8 mouse cellular contexts compared by ENCODE assay signal in the genomic region with DNA sequence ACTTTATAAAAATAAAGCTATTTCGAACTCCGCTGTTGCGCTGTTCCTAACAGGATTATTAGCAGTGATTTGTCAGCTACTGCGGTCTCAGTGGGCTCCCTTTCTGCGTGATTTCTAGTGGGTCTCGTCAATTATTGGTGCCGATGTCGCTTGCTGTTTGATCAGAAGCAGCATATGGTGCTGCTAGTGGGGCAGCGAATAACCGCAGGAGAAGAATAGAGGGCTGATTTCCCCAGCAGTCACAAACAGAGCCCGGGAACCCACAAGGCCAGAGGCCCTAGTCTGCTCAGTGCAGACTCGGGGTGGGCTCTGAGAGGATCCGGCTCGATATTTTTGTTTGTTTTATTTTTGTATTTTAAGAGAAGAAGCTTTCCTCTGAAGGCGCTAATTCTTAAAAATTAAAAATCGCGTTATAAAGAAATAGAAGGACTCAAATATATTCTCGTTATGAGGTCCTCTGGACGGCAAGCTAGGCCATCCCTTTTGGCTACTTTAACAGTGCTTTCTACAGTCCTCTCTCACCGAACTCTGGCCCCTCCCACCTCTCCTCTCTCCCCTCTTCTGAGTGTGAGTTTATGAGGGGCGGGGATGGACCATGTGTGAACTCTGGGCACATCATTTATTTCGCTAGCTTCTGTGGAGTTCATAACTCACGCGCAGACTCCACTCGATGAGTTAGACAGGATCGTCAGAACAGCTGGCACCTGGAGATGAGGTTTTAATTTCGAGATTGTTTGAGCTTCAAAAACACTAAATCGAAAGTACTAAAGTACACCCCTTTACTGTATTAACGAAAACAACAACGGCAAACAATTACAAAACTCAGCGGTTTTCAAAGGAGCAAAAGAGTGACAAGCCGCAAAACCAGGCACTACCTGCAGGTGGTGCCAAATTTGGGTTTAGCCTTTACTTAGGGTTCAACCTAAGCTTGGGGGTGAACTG. TPM values are rescaled to one million over a fixed set of nuclear protein-coding genes. Genes with fewer than 3 reads are reported as not detected.
DNase-seq lines count a peak whose midpoint lies in the region; TF ChIP-seq lines count a peak whose summit lies in the region.

No protein-coding gene starts in this region.

- no peaks in the 10 kb centered on the region for H3K36me3 ChIP-seq in splenic B cell, adult 2 months (ENCODE audit: control insufficient read depth, insufficient read depth, low read length, poor library complexity, severe bottlenecking)

- 0 out of 2 replicates have a peak overlapping the region, but pooled peaks have one; percentile 15 for H3K4me3 ChIP-seq in gastrocnemius, adult 2 months

- intact Hi-C loops in gastrocnemius, adult 2 months (cut with DNase I), result loop anchor here (5.0 kb wide), 1 partner anchor 306 kb away; a partner anchor contains a TSS

- no peak for DNase-seq in gastrocnemius, adult 2 months
- DNase-seq in gastrocnemius, adult 18-20 months (ENCODE audit: low spot score), result no peak
- DNase-seq in 3T3-L1 (ENCODE audit: low read depth, low spot score), result peak; percentile 18
- DNase-seq in embryo, embryonic 9.5 days (ENCODE audit: extremely low spot score), result peak; percentile 68
- DNase-seq in kidney, postnatal 14 days, result peak; percentile 64
- DNase-seq in splenic B cell, adult 2 months (ENCODE audit: low read depth, low spot score), result peak; percentile 55
- DNase-seq in urinary bladder, postnatal 14 days (ENCODE audit: low spot score), result no peak
- no peak for DNase-seq in cerebellum, adult 11 months

- H3K27ac ChIP-seq in gastrocnemius, adult 2 months, result no peak overlapping the region

- H3K27me3 ChIP-seq in splenic B cell, adult 2 months (ENCODE audit: control insufficient read depth, insufficient read depth, low read length, poor library complexity, severe bottlenecking), result peaks cover 5% of the 10 kb centered on the region

- peak; percentile 40 for TF ChIP-seq CTCF in gastrocnemius, adult 2 months (IDR thresholded peaks at IDR 0.05)

RNA-seq across cellular contexts. Expression of a gene that starts 3.2 kb away (rescaled TPM):
- total RNA-seq in gastrocnemius, adult 2 months (2021), result under 1 TPM in 1 of 2 experiments, not detected in 1; 0.47 TPM
- total RNA-seq in gastrocnemius, adult 18-20 months (2021), result under 1 TPM; 0.17 to 0.50 TPM

Comparison
In these comparisons a context has a peak if more than half of its experiments do, and no peak if none do; other contexts are left out.
1. DNase-seq: peak in 3T3-L1 (single experiment), embryo, embryonic 9.5 days (single experiment), kidney, postnatal 14 days (single experiment) and splenic B cell, adult 2 months (single experiment); none in gastrocnemius, adult 2 months (single experiment), gastrocnemius, adult 18-20 months (single experiment), urinary bladder, postnatal 14 days (single experiment) and cerebellum, adult 11 months (single experiment).